Mouse (Mus musculus): ENCODE measurements around the gene Clpp. TPM values are rescaled to one million over a fixed set of nuclear protein-coding genes. Genes with fewer than 3 reads are reported as not detected.

The Clpp gene
- total and polyA plus RNA-seq, 2 experiments from 2014 or later = 105 to 159 TPM

GRCm38 (mm10) chr17:56999414-56999813 lies 9.3 kb downstream of the Clpp start:
- DNase-seq (no peak), ATAC-seq (no peak)
- Histone ChIP-seq H3K27me3 (ENCODE audit: insufficient read depth, low read length) (no peaks in the 10 kb centered on the region), H3K4me1 (ENCODE audit: insufficient read depth) (no peaks in the 10 kb centered on the region), H3K27ac (ENCODE audit: low read depth, low read length) (no peak overlapping the region), H3K4me2 (ENCODE audit: low read depth) (no peak overlapping the region), H3K9ac (no peak overlapping the region), H3K9me3 (ENCODE audit: low read length) (no peaks in the 10 kb centered on the region), H3K36me3 (ENCODE audit: insufficient read depth) (peaks cover 62% of the 10 kb centered on the region), H3K4me3 (ENCODE audit: low read depth, low read length) (no peak overlapping the region)
- TF ChIP-seq CTCF (IDR thresholded peaks at IDR 0.05; ENCODE audit: low read depth) = no peak
- 96% methylated on average over 9 of the region's 9 CpGs for WGBS

GRCm38 (mm10) chr17:56999968-57000609 lies 10.0 kb downstream of the Clpp start, which contains the start of gene Pspn:
Gene Pspn (minus strand): TSS chr17:57000018.
- Histone ChIP-seq H3K9ac (no peak within 1 kb of the TSS), H3K4me1 (ENCODE audit: insufficient read depth) (no peaks in the 10 kb centered on the region), H3K27me3 (ENCODE audit: insufficient read depth, low read length) (no peaks in the 10 kb centered on the region), H3K9me3 (ENCODE audit: low read length) (no peaks in the 10 kb centered on the region), H3K27ac (ENCODE audit: low read depth, low read length) (no peak within 1 kb of the TSS), H3K4me3 (ENCODE audit: low read depth, low read length) (no peak within 1 kb of the TSS), H3K36me3 (ENCODE audit: insufficient read depth) (peaks cover 59% of the 10 kb centered on the region), H3K4me2 (ENCODE audit: low read depth) (no peak within 1 kb of the TSS)
- DNase-seq = no peak
- no peak for ATAC-seq
- TF ChIP-seq CTCF (IDR thresholded peaks at IDR 0.05; ENCODE audit: low read depth) = no peak
- 91% methylated on average over 9 of the region's 9 CpGs for WGBS

DNA sequence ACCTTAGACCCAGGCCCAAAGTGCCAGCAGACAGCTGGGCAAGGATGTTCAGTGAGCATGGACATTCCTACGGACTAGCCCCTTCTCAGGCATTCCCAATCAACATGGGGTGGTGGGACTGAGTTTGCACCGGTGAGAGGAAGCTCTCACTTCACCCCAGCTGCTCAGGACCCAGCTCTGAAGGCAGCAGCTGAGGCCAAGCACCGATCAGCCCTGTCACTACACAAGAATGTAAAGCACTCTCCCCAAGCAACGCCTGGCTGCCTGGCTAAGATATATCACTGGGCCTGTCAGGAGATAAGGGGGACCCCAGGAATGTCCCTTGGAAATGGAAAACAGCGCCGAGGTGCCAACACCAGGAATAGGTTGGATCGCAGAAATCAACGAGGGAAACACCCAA lies 11.1 kb downstream of the Clpp start:
- Histone ChIP-seq H3K27me3 (ENCODE audit: insufficient read depth, low read length) (no peaks in the 10 kb centered on the region), H3K4me3 (ENCODE audit: low read depth, low read length) (no peak overlapping the region), H3K4me2 (ENCODE audit: low read depth) (no peak overlapping the region), H3K4me1 (ENCODE audit: insufficient read depth) (no peaks in the 10 kb centered on the region), H3K36me3 (ENCODE audit: insufficient read depth) (peaks cover 48% of the 10 kb centered on the region), H3K9me3 (ENCODE audit: low read length) (no peaks in the 10 kb centered on the region), H3K9ac (no peak overlapping the region), H3K27ac (ENCODE audit: low read depth, low read length) (no peak overlapping the region)
- no peak for ATAC-seq
- no peak for TF ChIP-seq CTCF (IDR thresholded peaks at IDR 0.05; ENCODE audit: low read depth)
- 79% methylated on average over 8 of the region's 8 CpGs for WGBS
- DNase-seq = no peak

DNA sequence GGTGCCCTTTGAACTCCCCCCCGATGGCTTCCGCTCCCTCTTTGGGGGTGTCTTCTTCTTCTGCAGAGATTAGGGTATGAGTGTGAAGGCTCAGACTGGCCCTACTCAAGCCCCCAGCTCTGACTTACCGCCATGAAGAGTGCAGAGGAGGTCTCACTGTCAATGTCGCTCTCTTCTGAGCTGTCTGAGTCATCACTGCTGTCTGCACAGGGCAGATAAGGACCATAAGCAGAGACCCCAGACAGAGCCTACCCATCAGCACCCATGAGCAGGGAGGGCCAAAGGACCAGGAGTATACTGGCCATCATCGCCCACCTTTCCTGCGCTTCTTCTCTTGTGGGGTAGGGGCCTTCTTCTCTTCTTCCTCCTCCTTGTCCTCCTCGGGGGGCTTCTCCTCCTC lies 13.9 kb downstream of the Clpp start:
- no peak for ATAC-seq
- H3K4me3 ChIP-seq (ENCODE audit: low read depth, low read length) = no peak overlapping the region
- H3K36me3 ChIP-seq (ENCODE audit: insufficient read depth) = peaks cover 67% of the 10 kb centered on the region
- no peaks in the 10 kb centered on the region for H3K27me3 ChIP-seq (ENCODE audit: insufficient read depth, low read length)
- 92% methylated on average over 7 of the region's 7 CpGs for WGBS
- no peaks in the 10 kb centered on the region for H3K4me1 ChIP-seq (ENCODE audit: insufficient read depth)
- no peak overlapping the region for H3K9ac ChIP-seq
- no peak for TF ChIP-seq CTCF (IDR thresholded peaks at IDR 0.05; ENCODE audit: low read depth)
- DNase-seq = no peak
- no peak overlapping the region for H3K27ac ChIP-seq (ENCODE audit: low read depth, low read length)
- H3K4me2 ChIP-seq (ENCODE audit: low read depth) = no peak overlapping the region
- H3K9me3 ChIP-seq (ENCODE audit: low read length) = no peaks in the 10 kb centered on the region

DNA sequence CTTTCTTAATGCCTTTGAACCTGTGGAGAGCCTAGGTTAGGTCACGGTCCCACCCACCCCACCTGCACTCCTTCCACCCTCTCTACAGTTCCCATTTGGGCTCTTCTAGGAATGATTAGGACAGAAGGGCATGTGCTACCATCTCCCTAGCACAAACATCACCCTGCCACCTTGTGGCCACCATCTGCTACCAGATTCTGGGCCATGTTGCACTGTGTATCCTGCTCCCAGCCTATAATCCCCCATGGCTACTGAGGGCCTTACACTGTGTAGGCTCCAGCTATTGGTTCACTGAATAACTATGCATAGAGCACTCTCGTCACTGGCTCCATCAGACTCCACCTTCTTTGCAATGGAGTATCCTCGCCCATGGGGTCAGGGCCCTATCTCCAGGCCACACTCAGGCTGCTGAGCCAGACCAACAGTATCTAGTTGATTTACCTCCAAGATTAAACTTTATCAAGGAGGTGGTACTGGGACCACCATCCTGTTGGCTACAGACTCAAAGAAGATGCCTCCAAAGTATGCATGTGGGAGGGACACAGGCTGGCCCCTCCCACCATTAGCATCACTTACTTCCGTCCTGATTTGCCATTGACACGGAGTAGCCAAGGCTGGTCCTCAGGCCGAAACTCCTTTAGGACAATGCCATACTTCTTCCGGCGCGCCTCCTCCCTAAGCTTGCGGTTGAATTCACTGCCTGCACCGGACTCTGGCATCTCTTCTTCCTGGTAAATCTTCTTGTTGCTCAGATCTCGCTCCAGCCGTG lies 17.2 kb downstream of the Clpp start:
- 93% methylated on average over 13 of the region's 13 CpGs for WGBS
- TF ChIP-seq CTCF (IDR thresholded peaks at IDR 0.05; ENCODE audit: low read depth) = peak; percentile 56
- Histone ChIP-seq H3K27me3 (ENCODE audit: insufficient read depth, low read length) (no peaks in the 10 kb centered on the region), H3K9ac (no peak overlapping the region), H3K27ac (ENCODE audit: low read depth, low read length) (no peak overlapping the region), H3K36me3 (ENCODE audit: insufficient read depth) (peaks cover 51% of the 10 kb centered on the region), H3K4me2 (ENCODE audit: low read depth) (no peak overlapping the region), H3K4me1 (ENCODE audit: insufficient read depth) (peaks cover 15% of the 10 kb centered on the region), H3K9me3 (ENCODE audit: low read length) (no peaks in the 10 kb centered on the region), H3K4me3 (ENCODE audit: low read depth, low read length) (no peak overlapping the region)
- ATAC-seq (no peak), DNase-seq (no peak)

DNA sequence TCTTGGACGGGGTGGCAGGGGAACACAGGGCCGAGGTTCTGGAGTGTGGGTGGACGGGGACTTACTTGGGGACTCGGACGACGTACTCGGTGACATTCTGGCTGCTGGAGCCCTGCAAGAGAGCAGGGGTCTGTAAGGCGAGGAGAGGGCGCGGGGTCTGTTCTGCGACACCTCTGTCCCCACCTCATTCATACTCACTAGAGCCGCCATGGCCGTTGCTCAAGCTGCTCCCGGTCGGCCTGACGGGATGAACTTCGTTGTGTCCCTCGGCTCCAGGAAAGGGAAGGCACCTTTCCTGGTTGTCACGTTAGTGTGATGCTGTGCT lies 20.8 kb downstream of the Clpp start:
- ATAC-seq = peak; percentile 30
- Histone ChIP-seq H3K9ac (peak overlapping the region; percentile 78), H3K4me1 (ENCODE audit: insufficient read depth) (peaks cover 18% of the 10 kb centered on the region), H3K9me3 (ENCODE audit: low read length) (no peaks in the 10 kb centered on the region), H3K27ac (ENCODE audit: low read depth, low read length) (peak overlapping the region; percentile 86), H3K4me3 (ENCODE audit: low read depth, low read length) (peak overlapping the region; percentile 74), H3K27me3 (ENCODE audit: insufficient read depth, low read length) (no peaks in the 10 kb centered on the region), H3K4me2 (ENCODE audit: low read depth) (peak overlapping the region; percentile 90), H3K36me3 (ENCODE audit: insufficient read depth) (peaks cover 25% of the 10 kb centered on the region)
- TF ChIP-seq CTCF (IDR thresholded peaks at IDR 0.05; ENCODE audit: low read depth) = no peak
- DNase-seq = no peak
- WGBS = under 1% methylated on average over 19 of the region's 19 CpGs

Data from forebrain, postnatal 0 days (tissue).